Mouse (Mus musculus): ENCODE results near the gene Rack1.

GRCm38 (mm10) chr11:48823536-48823972, 23.4 kb downstream of the Rack1 start:
- no peak for TF ChIP-seq EP300 (IDR thresholded peaks at IDR 0.05; ENCODE audit: low read depth)
- TF ChIP-seq CTCF (IDR thresholded peaks at IDR 0.05; ENCODE audit: low read depth), result no peak; the same call in 1 of the 2 replicates

All from liver, embryonic 14.5 days (tissue).